Mouse (Mus musculus): ENCODE results near the gene Pim2. TPM values are rescaled to one million over a fixed set of nuclear protein-coding genes. Genes with fewer than 3 reads are reported as not detected.

Pim2 gene
- polyA plus RNA-seq, 1 experiment from 2014 or later = 14.2 TPM

GRCm38 (mm10) chrX:7865786-7866185 is 12.3 kb upstream of the Pim2 start:
- no peak overlapping the region for H3K4me3 ChIP-seq (replicated peaks)
- WGBS = 64% methylated on average over 2 of the region's 2 CpGs
- no peaks in the 10 kb centered on the region for H3K36me3 ChIP-seq
- H3K9me3 ChIP-seq (replicated peaks) = no peaks in the 10 kb centered on the region
- no peak overlapping the region for H3K9ac ChIP-seq
- no peak overlapping the region for H3K27ac ChIP-seq (replicated peaks)
- ATAC-seq (ENCODE audit: insufficient number of reproducible peaks, low FRiP score, low TSS enrichment, low read depth) = no peak
- H3K4me1 ChIP-seq = no peaks in the 10 kb centered on the region
- H3K4me2 ChIP-seq (replicated peaks) = no peak overlapping the region
- no peaks in the 10 kb centered on the region for H3K27me3 ChIP-seq

- H3K4me1 ChIP-seq = no peaks in the 10 kb centered on the region
- H3K9ac ChIP-seq = no peak overlapping the region
- WGBS = 95% methylated on average over 1 of the region's 1 CpGs
- H3K4me3 ChIP-seq (replicated peaks) = no peak overlapping the region
- H3K9me3 ChIP-seq (replicated peaks) = no peaks in the 10 kb centered on the region
- H3K4me2 ChIP-seq (replicated peaks) = no peak overlapping the region
- no peak overlapping the region for H3K27ac ChIP-seq (replicated peaks)
- ATAC-seq (ENCODE audit: insufficient number of reproducible peaks, low FRiP score, low TSS enrichment, low read depth) = no peak
- no peaks in the 10 kb centered on the region for H3K27me3 ChIP-seq
- peaks cover 5% of the 10 kb centered on the region; the same call in 1 of the 2 replicates for H3K36me3 ChIP-seq
These were observed 10.9 kb upstream of the Pim2 start for GRCm38 (mm10) chrX:7867141-7867540.

- Histone ChIP-seq H3K27ac (replicated peaks) (no peak overlapping the region), H3K4me1 (no peaks in the 10 kb centered on the region), H3K9ac (no peak overlapping the region), H3K4me3 (replicated peaks) (no peak overlapping the region), H3K36me3 (peaks cover 7% of the 10 kb centered on the region; the same call in 1 of the 2 replicates), H3K4me2 (replicated peaks) (no peak overlapping the region), H3K9me3 (replicated peaks) (no peaks in the 10 kb centered on the region), H3K27me3 (no peaks in the 10 kb centered on the region)
- no peak for ATAC-seq (ENCODE audit: insufficient number of reproducible peaks, low FRiP score, low TSS enrichment, low read depth)
- WGBS = 54% methylated on average over 2 of the region's 2 CpGs
These were observed 9.6 kb upstream of the Pim2 start for GRCm38 (mm10) chrX:7868506-7868905.

GRCm38 (mm10) chrX:7869826-7870225 is 8.2 kb upstream of the Pim2 start:
- ATAC-seq (ENCODE audit: insufficient number of reproducible peaks, low FRiP score, low TSS enrichment, low read depth) = no peak

GRCm38 (mm10) chrX:7878495-7878894 is 433 bp downstream of the Pim2 start:
- 24% methylated on average over 21 of the region's 21 CpGs for WGBS
- H3K9ac ChIP-seq = no peak overlapping the region; the same call in 1 of the 2 replicates
- H3K36me3 ChIP-seq = no peaks in the 10 kb centered on the region
- H3K4me3 ChIP-seq (replicated peaks) = peak overlapping the region; percentile 45
- 0 out of 2 replicates have a peak, but pooled peaks have one; percentile 22 for ATAC-seq (ENCODE audit: insufficient number of reproducible peaks, low FRiP score, low TSS enrichment, low read depth)
- no peaks in the 10 kb centered on the region for H3K9me3 ChIP-seq (replicated peaks)
- H3K4me1 ChIP-seq = 0 out of 2 replicates have a peak, but pooled peaks cover 5% of the 10 kb centered on the region
- peak overlapping the region; percentile 78 for H3K4me2 ChIP-seq (replicated peaks)
- H3K27me3 ChIP-seq = no peaks in the 10 kb centered on the region
- no peak overlapping the region for H3K27ac ChIP-seq (replicated peaks)

More at GRCm38 (mm10) chrX:7869826-7870225, 8.2 kb upstream of the Pim2 start:
- Histone ChIP-seq H3K9ac (no peak overlapping the region), H3K27ac (replicated peaks) (no peak overlapping the region), H3K36me3 (peaks cover 7% of the 10 kb centered on the region; the same call in 1 of the 2 replicates), H3K4me2 (replicated peaks) (no peak overlapping the region), H3K9me3 (replicated peaks) (no peaks in the 10 kb centered on the region), H3K27me3 (no peaks in the 10 kb centered on the region), H3K4me1 (no peaks in the 10 kb centered on the region), H3K4me3 (replicated peaks) (no peak overlapping the region)
- WGBS = 56% methylated on average over 3 of the region's 3 CpGs

- H3K27me3 ChIP-seq = no peaks in the 10 kb centered on the region
- H3K4me1 ChIP-seq = 0 out of 2 replicates have a peak, but pooled peaks cover 5% of the 10 kb centered on the region
- no peak for ATAC-seq (ENCODE audit: insufficient number of reproducible peaks, low FRiP score, low TSS enrichment, low read depth)
- H3K9me3 ChIP-seq (replicated peaks) = no peaks in the 10 kb centered on the region
- peak overlapping the region; percentile 78 for H3K4me2 ChIP-seq (replicated peaks)
- WGBS = 18% methylated on average over 11 of the region's 11 CpGs
- H3K9ac ChIP-seq = no peak overlapping the region
- H3K27ac ChIP-seq (replicated peaks) = no peak overlapping the region
- H3K36me3 ChIP-seq = no peaks in the 10 kb centered on the region
- no peak overlapping the region for H3K4me3 ChIP-seq (replicated peaks)
These were observed 1.8 kb downstream of the Pim2 start for GRCm38 (mm10) chrX:7879819-7880218.

- Histone ChIP-seq H3K9me3 (replicated peaks) (no peaks in the 10 kb centered on the region), H3K9ac (0 out of 2 replicates have a peak within 1 kb of the TSS, but pooled peaks have one; percentile 12), H3K27ac (replicated peaks) (peak within 1 kb of the TSS; percentile 87), H3K4me3 (replicated peaks) (peak within 1 kb of the TSS; percentile 59), H3K4me2 (replicated peaks) (peak within 1 kb of the TSS; percentile 54), H3K27me3 (no peaks in the 10 kb centered on the region), H3K36me3 (no peaks in the 10 kb centered on the region), H3K4me1 (0 out of 2 replicates have a peak, but pooled peaks cover 5% of the 10 kb centered on the region)
- WGBS = 16% methylated on average over 49 of the region's 49 CpGs
- ATAC-seq (ENCODE audit: insufficient number of reproducible peaks, low FRiP score, low TSS enrichment, low read depth) = peak; percentile 90
These were observed 5.9 kb downstream of the Pim2 start, which contains the start of gene Slc35a2 for GRCm38 (mm10) chrX:7883841-7884567. Gene Slc35a2 (plus strand): TSS chrX:7884028.

GRCm38 (mm10) chrX:7898211-7898610 is 20.1 kb downstream of the Pim2 start:
- Histone ChIP-seq H3K27me3 (no peaks in the 10 kb centered on the region), H3K27ac (replicated peaks) (peak overlapping the region; percentile 88; the same call in 1 of the 2 replicates), H3K4me1 (no peaks in the 10 kb centered on the region), H3K9ac (no peak overlapping the region), H3K4me3 (replicated peaks) (peak overlapping the region; percentile 59), H3K9me3 (replicated peaks) (no peaks in the 10 kb centered on the region), H3K4me2 (replicated peaks) (peak overlapping the region; percentile 49), H3K36me3 (peaks cover 17% of the 10 kb centered on the region; the same call in 1 of the 2 replicates)
- 23% methylated on average over 13 of the region's 13 CpGs for WGBS
- no peak for ATAC-seq (ENCODE audit: insufficient number of reproducible peaks, low FRiP score, low TSS enrichment, low read depth)

- Histone ChIP-seq H3K27ac (replicated peaks) (peak within 1 kb of the TSS; percentile 88), H3K4me1 (no peaks in the 10 kb centered on the region), H3K9me3 (replicated peaks) (no peaks in the 10 kb centered on the region), H3K4me3 (replicated peaks) (peak within 1 kb of the TSS; percentile 59), H3K36me3 (peaks cover 15% of the 10 kb centered on the region; the same call in 1 of the 2 replicates), H3K9ac (peak within 1 kb of the TSS; percentile 33), H3K27me3 (no peaks in the 10 kb centered on the region), H3K4me2 (replicated peaks) (peak within 1 kb of the TSS; percentile 49)
- peak; percentile 98 for ATAC-seq (ENCODE audit: insufficient number of reproducible peaks, low FRiP score, low TSS enrichment, low read depth)
- 20% methylated on average over 62 of the region's 62 CpGs for WGBS
These were observed 21.1 kb downstream of the Pim2 start, which contains the start of the genes Pqbp1 and Timm17b for GRCm38 (mm10) chrX:7898880-7899874. Gene Pqbp1 (minus strand): TSS chrX:7899269. Gene Timm17b (plus strand): TSS chrX:7899357.

- H3K27ac ChIP-seq (replicated peaks) = no peak overlapping the region
- no peak overlapping the region for H3K4me3 ChIP-seq (replicated peaks)
- WGBS = 92% methylated on average over 5 of the region's 5 CpGs
- H3K4me2 ChIP-seq (replicated peaks) = no peak overlapping the region
- H3K36me3 ChIP-seq = peaks cover 4% of the 10 kb centered on the region; the same call in 1 of the 2 replicates
- no peaks in the 10 kb centered on the region for H3K9me3 ChIP-seq (replicated peaks)
- no peaks in the 10 kb centered on the region for H3K4me1 ChIP-seq
- no peaks in the 10 kb centered on the region for H3K27me3 ChIP-seq
- ATAC-seq (ENCODE audit: insufficient number of reproducible peaks, low FRiP score, low TSS enrichment, low read depth) = no peak
- H3K9ac ChIP-seq = no peak overlapping the region
These were observed 26.4 kb downstream of the Pim2 start for GRCm38 (mm10) chrX:7904441-7904840.

Data from embryonic facial prominence, embryonic 15.5 days (tissue).